Mouse (Mus musculus) kidney, postnatal 0 days (tissue): ENCODE measurements around the gene Aff1. TPM values are rescaled to one million over a fixed set of nuclear protein-coding genes. Genes with fewer than 3 reads are reported as not detected.

Source experiments
- ATAC-seq: fragments of 200-750 bp; cut with Nextera tagmentation; replicated peaks from 2 replicates; pipeline ENCODE4 v1.8.0; 2017; ENCODE audit warnings: low read depth, moderate number of reproducible peaks, moderate TSS enrichment, moderate library complexity; ENCODE audit not compliant: low FRiP score
- DNase-seq: peaks from one replicate; pipeline ENCODE4 v3.0.0-alpha.2; 2016; ENCODE audit warnings: low spot score
- H3K27ac ChIP-seq: fragments of 300-500 bp; sonication (generic); 2 replicates; pipeline ENCODE4 v1.5.1; 2014; ENCODE audit warnings: mild to moderate bottlenecking
- H3K27me3 ChIP-seq: fragments of 300-500 bp; sonication (generic); 2 replicates; pipeline ENCODE4 v1.6.1; 2014; ENCODE audit warnings: low read length, mixed read lengths; ENCODE audit not compliant: insufficient read depth
- H3K36me3 ChIP-seq: fragments of 300-500 bp; sonication (generic); 2 replicates; pipeline ENCODE4 v1.6.1; 2014; ENCODE audit warnings: low read length, mixed read lengths; ENCODE audit not compliant: insufficient read depth
- H3K4me1 ChIP-seq: fragments of 300-500 bp; sonication (generic); replicated peaks from 2 replicates; pipeline ENCODE4 v1.6.1; 2014; ENCODE audit warnings: antibody characterized with exemption, low read length, mixed read lengths; ENCODE audit not compliant: insufficient read depth
- H3K4me2 ChIP-seq: fragments of 300-500 bp; sonication (generic); 2 replicates; pipeline ENCODE4 v1.6.1; 2014; ENCODE audit warnings: mild to moderate bottlenecking, low read length, moderate library complexity, mixed read lengths
- H3K4me3 ChIP-seq: fragments of 300-500 bp; sonication (generic); replicated peaks from 2 replicates; pipeline ENCODE4 v1.5.1; 2014; ENCODE audit warnings: low read depth, low read length
- H3K9ac ChIP-seq: fragments of 300-500 bp; sonication (generic); 2 replicates; pipeline ENCODE4 v1.6.1; 2014; ENCODE audit warnings: low read depth, low read length
- H3K9me3 ChIP-seq: fragments of 300-500 bp; sonication (generic); replicated peaks from 2 replicates; pipeline ENCODE4 v1.6.1; 2016; ENCODE audit warnings: low read length, inconsistent platforms, mixed read lengths
- CTCF ChIP-seq: IDR thresholded peaks from 2 replicates; pipeline ENCODE4 v1.5.1; 2016; ENCODE audit warnings: antibody characterized with exemption, low read depth, mild to moderate bottlenecking, moderate library complexity
- WGBS: fragments of 180-500 bp; shearing (Covaris S2); extraction: QIAGEN DNeasy Blood & Tissue Kit; methylation state at CpG from one replicate; pipeline ENCODE4 v1.1.7; 2014; 5-methylcytosine and 5-hydroxymethylcytosine counted together
- polyA plus RNA-seq: library from polyadenylated mRNA; unstranded; fragments of >200 nt; fragmentation: Nextera tagmentation; extraction: Ambion mirVana; gene quantifications from 2 replicates; pipeline ENCODE4 v1.2.1, GENCODE M21; 2015

The Aff1 gene
- polyA plus RNA-seq, 1 experiment from 2014 or later = 14.3 TPM

- H3K36me3 ChIP-seq = no peaks in the 10 kb centered on the region
- no peak overlapping the region for H3K9ac ChIP-seq
- peak; percentile 59 for TF ChIP-seq CTCF
- DNase-seq = peak; percentile 26
- no peak overlapping the region for H3K4me2 ChIP-seq
- ATAC-seq = no peak
- no peaks in the 10 kb centered on the region for H3K4me1 ChIP-seq
- H3K27me3 ChIP-seq = no peaks in the 10 kb centered on the region
- no peak overlapping the region for H3K27ac ChIP-seq
- H3K9me3 ChIP-seq = no peaks in the 10 kb centered on the region
- H3K4me3 ChIP-seq = no peak overlapping the region
- WGBS = 67% methylated on average over 5 of the region's 5 CpGs
Measured at GRCm38 (mm10) chr5:103658921-103659320, 33.3 kb upstream of the Aff1 start.

GRCm38 (mm10) chr5:103659571-103659970 is 32.6 kb upstream of the Aff1 start:
- no peaks in the 10 kb centered on the region for H3K36me3 ChIP-seq
- ATAC-seq = no peak
- H3K9ac ChIP-seq = no peak overlapping the region
- no peak overlapping the region for H3K4me3 ChIP-seq
- peak; percentile 89 for TF ChIP-seq CTCF
- 28% methylated on average over 3 of the region's 3 CpGs for WGBS
- DNase-seq = peak; percentile 90
- no peaks in the 10 kb centered on the region for H3K9me3 ChIP-seq
- no peaks in the 10 kb centered on the region for H3K4me1 ChIP-seq
- no peaks in the 10 kb centered on the region for H3K27me3 ChIP-seq
- no peak overlapping the region for H3K27ac ChIP-seq
- no peak overlapping the region for H3K4me2 ChIP-seq

GRCm38 (mm10) chr5:103664932-103665331 is 27.2 kb upstream of the Aff1 start:
- no peak for DNase-seq
- ATAC-seq = no peak

GRCm38 (mm10) chr5:103665876-103666275 is 26.3 kb upstream of the Aff1 start:
- ATAC-seq (no peak), DNase-seq (no peak)
- H3K27me3 ChIP-seq = no peaks in the 10 kb centered on the region
- no peak for TF ChIP-seq CTCF
- 71% methylated on average over 2 of the region's 2 CpGs for WGBS
- H3K27ac ChIP-seq = no peak overlapping the region
- H3K4me1 ChIP-seq = no peaks in the 10 kb centered on the region
- no peaks in the 10 kb centered on the region for H3K36me3 ChIP-seq
- H3K4me2 ChIP-seq = no peak overlapping the region
- H3K9me3 ChIP-seq = no peaks in the 10 kb centered on the region
- H3K9ac ChIP-seq = no peak overlapping the region
- no peak overlapping the region for H3K4me3 ChIP-seq

More at GRCm38 (mm10) chr5:103664932-103665331, 27.2 kb upstream of the Aff1 start:
- TF ChIP-seq CTCF = no peak
- Histone ChIP-seq H3K27ac (no peak overlapping the region), H3K9me3 (no peaks in the 10 kb centered on the region), H3K27me3 (no peaks in the 10 kb centered on the region), H3K4me2 (no peak overlapping the region), H3K36me3 (no peaks in the 10 kb centered on the region), H3K4me1 (no peaks in the 10 kb centered on the region), H3K9ac (no peak overlapping the region), H3K4me3 (no peak overlapping the region)
- 69% methylated on average over 9 of the region's 9 CpGs for WGBS

GRCm38 (mm10) chr5:103671858-103672257 is 20.3 kb upstream of the Aff1 start:
- no peaks in the 10 kb centered on the region for H3K9me3 ChIP-seq
- no peak overlapping the region for H3K4me3 ChIP-seq
- ATAC-seq (no peak), DNase-seq (no peak)
- H3K27ac ChIP-seq = no peak overlapping the region
- H3K27me3 ChIP-seq = no peaks in the 10 kb centered on the region
- H3K4me1 ChIP-seq = no peaks in the 10 kb centered on the region
- no peaks in the 10 kb centered on the region for H3K36me3 ChIP-seq
- no peak overlapping the region for H3K9ac ChIP-seq
- no peak for TF ChIP-seq CTCF
- 66% methylated on average over 3 of the region's 3 CpGs for WGBS
- no peak overlapping the region for H3K4me2 ChIP-seq

GRCm38 (mm10) chr5:103673611-103674010 is 18.6 kb upstream of the Aff1 start:
- Histone ChIP-seq H3K9me3 (no peaks in the 10 kb centered on the region), H3K36me3 (no peaks in the 10 kb centered on the region), H3K4me1 (no peaks in the 10 kb centered on the region), H3K4me2 (no peak overlapping the region), H3K4me3 (no peak overlapping the region), H3K27me3 (no peaks in the 10 kb centered on the region), H3K9ac (no peak overlapping the region), H3K27ac (no peak overlapping the region; the same call in 1 of the 2 replicates)
- WGBS = 66% methylated on average over 4 of the region's 4 CpGs
- TF ChIP-seq CTCF = no peak
- no peak for DNase-seq
- no peak for ATAC-seq

GRCm38 (mm10) chr5:103674482-103674881 is 17.7 kb upstream of the Aff1 start:
- Histone ChIP-seq H3K9me3 (no peaks in the 10 kb centered on the region), H3K4me2 (no peak overlapping the region), H3K36me3 (no peaks in the 10 kb centered on the region), H3K9ac (no peak overlapping the region), H3K4me1 (no peaks in the 10 kb centered on the region), H3K4me3 (no peak overlapping the region), H3K27me3 (no peaks in the 10 kb centered on the region), H3K27ac (no peak overlapping the region)
- no peak for TF ChIP-seq CTCF
- WGBS = 66% methylated on average over 6 of the region's 6 CpGs
- DNase-seq (no peak), ATAC-seq (no peak)
